Mouse (Mus musculus) thymus, adult 2 months (tissue): ENCODE data around the gene Kng2.

Experiments used
- CTCF ChIP-seq: fragments of 200-500 bp; IDR thresholded peaks from 2 replicates; pipeline ENCODE4 v1.5.1; 2012; ENCODE audit warnings: mild to moderate bottlenecking, control low read depth, low read length, moderate library complexity, borderline replicate concordance; ENCODE audit not compliant: control insufficient read depth, poor library complexity, insufficient read depth; ENCODE audit errors: extremely low read depth
- POLR2A ChIP-seq: fragments of 200-500 bp; IDR thresholded peaks from 2 replicates; pipeline ENCODE4 v1.6.1; 2012; ENCODE audit warnings: mild to moderate bottlenecking, low read length, control low read depth, moderate library complexity; ENCODE audit not compliant: control insufficient read depth, poor library complexity, insufficient read depth; ENCODE audit errors: extremely low read depth

DNA sequence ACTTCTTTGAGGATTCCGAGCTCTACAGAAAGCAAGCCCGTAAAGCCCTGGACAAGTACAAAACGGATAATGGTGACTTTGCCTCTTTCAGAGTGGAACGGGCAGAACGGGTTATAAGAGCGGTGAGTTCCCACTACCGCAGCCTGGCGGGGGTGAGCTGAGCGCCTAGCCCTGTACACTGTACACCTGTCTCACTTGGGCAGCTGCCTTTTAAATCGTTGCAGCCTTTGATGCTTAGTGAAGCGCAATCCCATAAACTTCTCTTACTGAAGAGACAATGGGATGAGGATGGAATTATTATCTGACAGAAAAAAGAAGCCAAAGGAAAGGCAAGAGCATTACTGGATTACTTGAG is 73.2 kb downstream of the Kng2 start:
- no peak for TF ChIP-seq CTCF
- TF ChIP-seq POLR2A: no peak
